Mouse (Mus musculus): Measurements from ENCODE around the gene Sppl2c.
A peak's percentile ranks its signal among the peaks of the same experiment; 100 is the strongest.

Gene Sppl2c

DNA sequence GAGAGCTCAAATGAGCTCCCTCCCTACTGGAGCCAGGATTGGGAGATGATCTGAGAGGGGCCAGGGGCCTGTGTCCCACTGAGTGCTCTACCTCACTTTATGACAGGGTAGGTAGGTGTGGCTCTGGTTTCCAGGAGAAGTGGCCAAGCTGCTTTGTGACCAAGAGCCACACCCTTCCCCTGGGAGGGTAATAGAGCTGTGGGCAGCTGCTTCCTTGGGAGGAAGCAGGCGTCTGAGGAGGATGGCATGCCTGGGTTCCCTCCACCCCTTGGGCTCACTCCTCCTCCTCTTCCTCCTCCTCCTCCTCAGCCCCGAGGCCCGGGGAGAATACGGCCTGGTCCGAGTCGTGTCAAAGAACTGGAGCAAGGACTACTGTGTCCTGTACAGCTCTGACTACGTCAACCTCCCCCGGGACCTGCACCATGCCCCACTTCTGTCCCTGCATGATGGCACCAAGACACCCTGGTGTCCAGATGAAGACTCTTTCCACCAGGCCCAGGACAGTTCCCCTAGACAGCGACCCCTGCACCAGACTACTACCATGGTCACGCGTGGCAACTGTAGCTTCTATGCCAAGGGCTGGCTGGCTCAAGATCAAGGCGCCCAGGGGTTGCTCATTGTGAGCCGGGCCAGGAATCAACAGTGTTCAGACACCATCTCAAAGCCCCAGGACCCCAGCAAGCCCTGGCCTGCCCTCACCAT lies at the start of gene Sppl2c:
TSS of gene Sppl2c (plus strand) at position 193 of the 702 bp plus-strand sequence.
- DNase-seq: no peak

DNA sequence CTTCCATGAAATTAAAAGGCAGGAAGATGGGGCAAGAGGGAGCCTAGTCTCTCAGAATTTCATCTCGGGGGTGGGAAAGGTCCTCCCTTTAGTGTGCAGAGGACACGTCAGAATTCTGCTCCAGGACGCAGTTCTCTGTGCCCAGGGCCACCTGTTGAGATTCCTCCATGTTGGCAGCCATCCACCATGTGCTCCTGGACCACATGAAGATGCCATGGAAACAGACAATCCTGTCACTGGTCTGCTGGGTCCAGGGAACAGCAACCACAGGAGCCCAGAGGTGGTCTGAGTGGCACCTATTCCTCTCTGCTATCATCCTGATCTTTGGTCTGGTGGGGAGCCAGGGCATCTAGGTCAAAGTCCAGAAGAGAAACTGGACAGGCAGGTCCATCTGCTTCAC lies 47.2 kb upstream of the Sppl2c start:
- DNase-seq: no peak

DNA sequence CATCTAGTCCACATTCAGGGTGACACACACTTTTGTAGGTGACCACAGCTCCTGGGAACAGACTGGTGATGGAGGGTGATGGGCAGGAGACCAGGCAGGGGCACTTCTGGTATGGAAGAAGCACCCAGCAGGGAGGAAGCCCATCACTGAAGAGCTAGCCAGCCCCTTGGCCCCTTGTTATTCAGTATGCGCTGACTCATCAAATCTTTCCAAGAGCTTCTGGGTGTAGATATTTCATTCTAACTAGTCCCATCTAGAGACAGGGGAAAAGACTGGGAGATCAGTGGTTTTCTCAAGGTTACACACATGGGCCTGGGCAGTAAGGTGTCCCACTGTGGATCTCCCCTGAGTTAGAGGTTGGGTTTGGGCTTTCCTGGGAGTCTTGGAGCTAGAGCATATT lies 41.2 kb upstream of the Sppl2c start:
- no peak for DNase-seq

DNA sequence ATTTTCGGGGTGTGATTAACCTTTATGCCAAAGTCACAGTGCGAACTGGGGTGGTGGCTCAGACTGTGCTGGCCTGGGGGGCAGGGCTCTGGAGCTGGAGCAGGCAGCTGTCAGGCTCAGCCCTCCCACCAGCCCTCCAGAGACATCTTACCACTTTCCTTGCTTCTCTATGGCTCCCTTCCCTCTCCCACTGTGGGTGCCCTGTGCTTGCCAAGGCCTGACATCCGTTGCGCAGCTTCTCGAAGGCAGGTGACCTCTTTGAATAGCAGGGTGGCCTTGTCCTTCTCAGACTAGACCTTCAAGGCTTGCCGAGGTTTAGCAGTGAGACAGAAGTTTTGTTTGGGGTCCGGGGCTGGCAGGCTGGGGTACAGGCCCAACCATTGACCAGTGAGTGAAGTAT lies 37.3 kb upstream of the Sppl2c start:
- DNase-seq: no peak

DNA sequence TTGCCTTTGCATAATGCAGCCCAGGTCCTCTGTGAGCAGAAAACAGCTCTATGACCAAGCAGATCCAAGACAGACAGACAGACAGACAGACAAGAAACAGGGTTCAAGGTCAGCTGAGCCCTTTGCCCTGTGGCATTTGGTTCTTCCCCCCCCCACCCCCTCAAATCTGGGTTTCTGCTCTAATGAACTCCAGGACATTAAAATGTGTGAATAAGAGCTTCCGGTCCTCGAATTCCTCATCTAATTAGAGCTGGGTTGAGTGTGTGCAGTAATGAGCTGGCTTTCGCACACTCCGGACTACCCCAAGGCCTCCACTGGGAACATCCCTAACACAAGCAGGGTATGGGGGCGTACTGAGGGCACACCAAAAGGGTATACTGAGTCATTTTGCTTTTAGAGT lies 35.2 kb upstream of the Sppl2c start:
- DNase-seq: no peak

DNA sequence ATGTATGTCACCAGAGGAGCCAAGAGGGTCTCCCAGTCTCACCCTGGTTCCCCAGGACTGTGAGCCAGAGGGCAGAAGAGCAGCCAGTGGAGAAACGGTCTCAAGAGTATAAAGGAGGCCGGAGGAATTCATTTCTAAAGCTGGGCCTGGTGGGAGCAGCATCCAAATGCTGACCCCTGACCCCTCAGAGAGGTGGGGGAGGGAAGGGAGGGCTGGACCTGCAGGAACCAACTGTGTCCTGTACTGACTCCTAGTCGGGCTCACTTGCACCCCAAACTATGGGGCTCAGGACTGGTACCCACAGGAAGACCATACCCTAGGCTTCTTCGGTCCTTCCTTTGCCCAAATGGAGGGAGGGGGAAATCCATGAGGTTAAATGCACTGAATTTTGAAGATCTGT lies 31.8 kb upstream of the Sppl2c start:
- no peak for DNase-seq

DNA sequence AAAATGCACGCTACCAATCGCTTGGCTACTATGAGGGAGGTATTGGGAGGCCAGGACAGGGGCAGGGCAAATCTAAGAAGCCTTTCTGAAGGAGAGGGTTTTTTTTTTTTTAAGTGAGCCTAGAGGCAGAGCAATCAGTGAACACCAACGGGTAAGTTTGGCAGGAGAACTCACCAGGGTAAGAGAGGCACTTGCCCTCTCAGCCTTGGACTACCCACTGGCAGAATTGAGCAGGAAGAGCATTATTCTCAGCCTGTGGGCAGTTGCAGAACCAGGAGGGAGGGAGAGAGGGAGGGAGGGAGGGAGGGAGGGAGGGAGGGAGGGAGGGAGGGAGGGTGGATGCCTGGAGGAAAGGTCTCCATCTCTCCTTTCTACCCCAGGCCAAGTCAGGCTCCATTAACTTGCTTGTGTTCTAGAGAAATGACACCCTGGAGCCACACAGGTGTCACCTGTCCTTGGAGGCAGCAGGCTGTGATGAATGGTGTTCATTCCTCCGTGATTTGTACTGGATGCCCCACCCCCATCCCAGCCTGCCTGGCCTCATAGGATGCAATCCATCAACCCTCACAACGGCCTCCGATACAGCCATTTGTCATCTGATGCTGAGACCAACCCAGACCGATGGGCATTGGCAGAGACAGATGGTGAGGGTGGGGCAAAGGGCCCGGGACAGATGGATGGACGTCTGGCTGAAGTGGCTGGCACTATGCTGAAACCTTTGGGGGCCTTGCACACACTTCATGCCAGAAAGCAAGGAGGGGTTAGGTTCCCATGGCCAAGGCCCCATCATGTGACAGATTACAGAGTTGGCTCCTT lies 31.1 kb upstream of the Sppl2c start:
- DNase-seq: no peak

DNA sequence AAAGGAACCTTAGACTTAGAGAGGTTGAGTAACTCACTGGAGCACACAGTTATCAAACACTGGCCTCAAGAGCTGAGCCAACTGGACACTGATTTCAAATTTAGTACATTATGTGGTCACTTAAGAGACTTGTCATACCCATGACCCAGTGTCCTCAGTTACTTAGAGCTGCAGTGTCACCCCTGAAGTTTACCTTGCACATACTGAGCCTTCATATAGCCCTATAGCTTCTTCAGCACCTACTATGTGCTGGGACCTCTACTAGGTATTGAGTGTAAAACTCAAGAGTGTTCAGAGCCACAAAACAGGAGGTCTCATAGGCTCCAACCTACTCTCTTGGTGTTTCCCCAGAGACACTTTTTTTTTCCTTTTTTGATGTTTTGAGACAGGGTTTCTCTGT lies 30.2 kb upstream of the Sppl2c start:
- no peak for DNase-seq

DNA sequence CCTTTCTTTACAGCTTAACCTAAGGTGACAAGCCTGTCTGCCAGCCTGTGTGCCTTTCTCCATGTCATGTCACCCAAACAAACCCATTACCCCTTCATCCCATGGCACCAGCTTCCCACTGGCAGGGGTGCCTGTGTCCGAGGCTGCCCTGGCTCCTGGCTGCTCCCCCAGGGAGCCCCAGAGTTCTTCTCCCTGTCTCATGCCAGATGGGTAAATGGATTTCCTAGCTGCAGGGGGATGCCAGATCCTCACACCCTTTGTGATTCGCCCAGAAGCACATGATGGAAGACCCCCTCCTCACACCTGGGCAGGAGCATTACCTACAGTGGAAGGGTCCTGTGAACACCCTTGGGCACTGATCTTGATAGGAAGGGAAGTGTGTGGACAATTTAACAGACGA lies 29.7 kb upstream of the Sppl2c start:
- DNase-seq: no peak

DNA sequence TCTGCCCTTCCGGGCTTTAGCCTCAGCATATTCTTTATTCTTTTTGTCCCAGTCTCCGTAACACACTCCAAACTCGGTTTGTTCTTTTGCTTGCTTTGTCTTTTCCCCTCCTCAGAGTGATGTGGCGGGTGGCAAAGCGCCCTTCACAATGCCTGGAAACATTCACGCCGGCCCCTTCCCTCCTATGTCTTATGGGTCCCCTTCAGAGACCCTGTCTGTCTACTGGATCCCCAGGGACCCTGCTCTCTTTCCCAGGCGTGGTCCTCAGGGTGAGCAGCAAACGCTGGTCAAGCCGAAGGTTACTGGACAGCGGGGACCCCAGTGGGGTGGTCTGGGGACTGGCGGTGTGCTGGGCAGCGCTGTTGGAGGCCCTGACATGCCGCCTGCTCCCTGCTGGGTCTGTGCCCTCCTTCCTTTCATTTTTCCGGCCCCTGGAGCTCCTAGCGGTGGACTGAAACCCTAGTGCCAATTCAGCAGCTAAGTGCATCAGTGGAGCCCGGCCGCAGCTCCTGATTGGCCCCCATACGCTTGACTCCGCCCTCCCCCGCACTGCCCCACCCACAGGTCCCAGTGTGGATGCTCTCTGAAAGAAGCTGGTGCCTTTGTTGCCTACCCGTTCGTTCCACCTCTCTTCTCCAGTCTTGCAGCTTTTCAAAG lies 28.4 kb upstream of the Sppl2c start:
- DNase-seq: peak; percentile 94

DNA sequence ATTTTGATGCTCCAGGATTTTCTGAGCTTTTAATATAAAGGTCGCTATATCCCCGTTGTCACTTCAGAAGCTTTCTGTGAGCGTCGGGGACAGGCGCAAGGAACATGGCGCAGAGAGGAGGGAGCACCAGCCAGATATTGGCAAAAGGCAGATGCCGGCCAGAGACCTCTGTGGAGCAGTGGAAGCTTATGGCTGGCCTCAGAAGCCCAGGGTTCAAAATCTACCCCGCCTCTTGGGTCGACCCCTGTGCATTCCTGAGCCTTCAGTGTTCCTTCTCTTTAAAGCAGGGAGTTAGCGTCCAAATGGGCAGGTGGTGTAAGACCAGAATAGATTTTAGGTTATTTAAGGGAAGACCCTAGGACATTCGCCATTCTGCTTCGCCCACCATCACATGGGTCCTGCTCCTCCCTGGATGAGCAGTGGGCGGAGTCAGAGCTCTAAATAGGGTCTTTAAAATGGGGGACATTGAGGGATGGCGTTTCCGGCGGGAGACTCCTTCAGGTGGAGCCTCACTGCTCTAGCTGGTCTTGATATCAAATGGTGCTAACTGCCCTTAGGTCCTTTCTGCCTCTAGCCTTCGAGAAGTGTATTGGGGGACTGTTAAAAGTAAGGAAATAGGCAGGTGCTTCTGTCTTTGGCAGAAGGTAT lies 27.7 kb upstream of the Sppl2c start:
- DNase-seq: no peak

DNA sequence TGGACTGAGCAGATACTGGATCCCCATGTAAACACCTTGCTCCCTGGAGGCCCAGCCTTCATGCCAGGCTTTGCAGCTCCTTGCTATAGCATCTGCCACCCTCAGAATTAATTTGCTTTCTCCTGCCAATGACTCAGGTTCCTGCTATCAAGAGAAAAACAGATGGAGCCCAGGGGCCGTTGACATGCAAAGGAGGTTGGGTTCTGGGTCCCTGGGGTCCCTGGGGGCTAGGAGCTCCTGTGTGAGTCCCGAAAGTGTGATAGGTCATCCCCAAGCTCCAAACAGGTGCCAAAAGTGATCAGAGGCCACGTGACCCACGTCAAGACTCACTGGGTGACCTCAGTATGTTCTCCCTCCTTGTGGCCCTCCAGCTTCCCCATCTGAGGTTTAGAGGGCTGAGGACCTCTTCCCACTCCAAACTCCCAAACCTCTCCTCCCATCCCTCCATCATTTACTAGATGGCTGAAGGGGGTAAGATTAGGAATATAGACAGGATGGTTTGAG lies 26.3 kb upstream of the Sppl2c start:
- DNase-seq: no peak

DNA sequence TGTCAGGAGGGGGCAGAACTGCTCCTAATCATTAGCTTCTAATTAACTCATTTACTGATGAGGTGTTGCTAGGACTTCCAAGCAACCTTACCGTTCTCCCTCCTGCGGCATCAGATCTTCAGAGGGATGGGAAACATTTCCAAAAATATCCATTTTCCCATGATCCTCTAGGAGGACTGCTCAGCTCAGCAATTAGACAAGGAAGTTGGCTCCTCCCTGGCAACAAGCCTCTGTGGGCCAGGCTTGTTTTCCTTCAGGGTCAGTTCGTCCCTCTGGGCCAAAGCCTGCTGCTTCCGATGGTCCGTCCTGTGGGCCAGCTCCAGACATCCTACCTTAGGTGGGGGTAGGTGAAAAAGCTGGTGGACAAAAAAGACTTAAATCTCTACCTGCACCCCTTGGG lies 25.0 kb upstream of the Sppl2c start:
- DNase-seq: no peak

DNA sequence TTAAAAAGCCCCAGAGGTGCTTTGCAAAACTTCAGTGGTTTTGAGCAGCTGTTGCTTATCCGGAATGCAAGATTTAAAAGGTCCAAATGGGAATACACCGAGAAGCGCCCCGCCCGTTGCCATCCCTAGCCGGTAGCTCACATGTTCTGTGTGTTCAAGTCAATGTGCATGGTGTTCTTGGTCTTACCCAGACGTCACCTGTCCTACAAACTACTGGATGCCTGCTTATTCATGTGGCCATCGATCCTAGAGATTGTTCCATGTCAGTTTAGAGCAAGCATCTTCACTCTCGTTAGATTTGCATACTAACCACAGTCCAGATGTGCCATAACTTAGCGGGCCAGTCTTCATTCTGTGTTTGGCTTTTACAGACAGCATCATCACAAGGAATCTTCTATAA lies 21.9 kb upstream of the Sppl2c start:
- DNase-seq: no peak

DNA sequence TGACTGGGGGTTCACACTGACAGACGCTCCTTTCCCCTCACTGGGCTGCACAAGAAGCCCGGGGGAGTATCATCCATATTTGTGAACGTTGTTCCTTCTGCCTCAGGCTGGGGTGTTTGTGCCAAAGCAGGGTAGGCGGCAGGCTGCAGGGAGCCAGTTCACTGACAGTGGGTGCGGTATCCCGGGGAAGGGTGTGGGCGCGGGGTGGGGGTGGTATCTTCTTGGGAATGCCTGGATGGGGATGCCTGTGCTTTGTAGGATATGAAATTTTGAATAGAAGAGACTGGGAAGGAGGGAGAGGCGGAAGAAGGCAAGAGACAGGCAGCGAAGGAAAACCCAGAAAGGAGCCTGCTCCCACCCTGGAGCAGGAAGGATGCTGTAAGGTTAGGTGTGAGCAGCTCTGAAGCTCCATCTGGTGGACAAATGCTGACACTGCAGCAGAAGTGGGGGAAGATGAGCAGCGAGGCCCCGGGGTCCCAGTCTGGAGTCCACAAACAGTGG lies 14.8 kb upstream of the Sppl2c start:
- no peak for DNase-seq

DNA sequence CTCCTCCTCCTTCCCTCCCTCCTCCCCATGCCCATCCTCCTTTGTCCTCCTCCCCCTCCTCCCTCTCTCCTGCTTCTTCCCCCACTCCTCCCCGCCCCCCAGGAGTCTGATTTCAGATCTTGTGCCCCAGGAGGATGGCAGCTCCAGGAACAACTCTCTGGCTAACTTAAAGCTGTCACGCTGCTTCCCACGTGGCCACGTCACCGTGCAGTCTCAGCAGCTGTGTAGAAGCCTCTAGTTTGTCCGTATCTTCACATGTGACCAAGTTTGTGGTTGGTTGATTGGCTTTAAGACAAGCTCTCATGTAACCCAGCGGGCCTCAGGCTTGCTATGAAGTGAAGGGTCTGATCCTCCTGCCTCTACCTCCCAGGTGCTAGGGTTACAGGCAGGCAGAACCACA lies 7.2 kb upstream of the Sppl2c start:
- no peak for DNase-seq

DNA sequence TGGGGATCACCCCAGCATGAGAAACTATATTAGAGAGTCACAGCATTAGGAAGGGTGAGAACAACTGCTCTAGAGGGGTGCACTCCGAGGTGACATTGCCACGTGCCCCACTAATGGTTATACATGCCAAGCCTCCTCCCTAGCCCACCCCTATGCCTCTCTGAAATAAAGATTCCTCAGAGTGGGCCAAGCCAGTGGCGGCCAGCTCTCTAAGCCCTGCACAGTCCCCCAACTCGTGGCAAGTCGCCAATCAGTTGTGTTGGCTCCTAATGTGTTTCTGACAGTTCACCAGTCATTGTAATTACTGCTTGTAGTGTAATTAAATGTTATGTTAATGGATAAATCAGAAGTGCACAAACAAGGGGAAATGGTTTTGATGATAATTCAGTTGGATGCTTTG lies 6.3 kb upstream of the Sppl2c start:
- no peak for DNase-seq

DNA sequence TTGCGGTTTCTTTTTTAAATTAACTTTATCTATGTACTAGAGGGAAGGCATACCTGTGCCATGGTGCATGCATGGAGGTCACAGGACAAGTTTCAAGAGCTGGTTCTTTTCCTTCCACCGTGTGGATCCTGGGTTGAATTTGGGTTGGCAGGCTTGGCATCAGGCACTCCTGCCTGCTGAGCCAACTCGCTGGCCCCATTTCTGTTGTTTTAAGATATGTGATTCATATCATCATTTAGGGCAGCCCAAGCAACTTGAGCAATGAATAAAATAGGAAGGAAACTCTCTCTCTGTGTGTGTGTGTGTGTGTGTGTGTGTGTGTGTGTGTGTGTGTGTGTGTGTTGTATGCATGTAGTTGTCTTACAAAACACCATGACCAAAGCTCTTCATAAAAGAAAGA lies 4.0 kb upstream of the Sppl2c start:
- no peak for DNase-seq

DNA sequence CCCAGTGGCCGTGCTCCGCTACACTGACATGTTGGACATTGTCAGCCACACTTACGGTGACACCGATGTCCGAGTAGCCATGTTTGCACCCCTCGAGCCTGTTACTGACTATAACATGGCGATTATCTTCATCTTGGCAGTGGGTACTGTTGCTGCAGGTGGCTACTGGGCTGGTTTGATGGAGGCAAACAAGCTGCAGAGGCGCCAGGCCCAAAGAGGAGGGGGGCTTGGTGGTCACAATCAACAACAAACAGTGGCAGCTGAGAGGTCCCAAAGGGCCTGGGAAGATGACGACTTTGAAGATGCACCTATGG lies 667 bp downstream of the Sppl2c start:
- no peak for DNase-seq

DNA sequence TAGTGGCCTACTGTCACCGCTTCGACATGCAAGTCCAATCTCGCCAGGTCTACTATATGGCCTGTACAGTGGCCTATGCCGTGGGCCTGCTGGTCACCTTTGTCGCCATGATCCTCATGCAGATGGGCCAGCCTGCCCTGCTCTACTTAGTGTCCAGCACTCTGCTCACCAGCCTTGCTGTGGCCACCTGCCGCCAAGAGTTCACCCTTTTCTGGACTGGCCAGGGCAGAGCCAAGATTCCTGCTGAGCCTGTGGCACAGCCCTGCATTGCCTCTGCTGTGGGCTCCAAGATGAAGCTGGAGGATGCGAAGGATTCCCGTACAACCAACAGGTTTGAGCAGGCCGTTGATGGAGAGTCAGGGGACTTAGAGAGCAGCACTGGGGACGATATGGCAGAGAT lies 1.6 kb downstream of the Sppl2c start:
- DNase-seq: no peak

DNA sequence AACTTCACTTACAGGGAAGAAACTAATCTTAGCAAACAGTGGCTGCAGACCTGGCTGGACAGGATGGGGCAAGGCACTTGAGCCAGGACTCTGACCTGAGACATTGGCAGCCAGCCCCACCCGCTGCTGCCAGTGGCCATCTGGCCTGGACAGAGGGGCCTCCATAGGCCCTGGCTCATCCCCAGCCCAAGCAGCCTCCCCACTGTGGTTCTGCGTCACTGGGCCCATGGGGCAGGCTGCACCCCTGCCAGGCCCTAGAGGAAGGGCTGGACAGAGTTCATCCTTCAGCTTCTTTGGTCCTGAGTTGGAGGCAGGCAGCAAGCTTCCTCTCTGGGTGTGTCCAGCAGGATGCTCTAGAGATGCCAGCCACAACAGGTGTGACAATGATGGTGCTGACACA lies 3.9 kb downstream of the Sppl2c start:
- DNase-seq: no peak

DNA sequence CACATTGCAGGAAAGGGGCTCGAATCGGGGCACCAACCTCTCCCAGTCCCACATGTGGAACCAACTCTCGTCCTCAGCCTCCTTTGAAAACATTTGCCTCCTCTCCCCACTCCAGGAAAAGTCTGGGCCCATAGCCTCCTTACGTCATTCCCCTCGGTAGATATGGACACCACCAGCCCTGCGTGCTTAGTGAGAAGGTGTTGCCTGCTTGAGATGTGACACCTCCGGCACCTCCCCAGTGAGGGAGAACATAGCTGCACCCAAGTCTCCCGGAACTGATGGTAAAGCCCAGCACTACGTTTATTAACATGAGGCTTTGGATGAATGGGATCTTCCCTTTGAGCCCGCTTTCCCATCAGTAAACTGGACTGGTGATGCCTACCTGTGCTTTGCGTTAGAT lies 9.3 kb downstream of the Sppl2c start:
- DNase-seq: no peak

DNA sequence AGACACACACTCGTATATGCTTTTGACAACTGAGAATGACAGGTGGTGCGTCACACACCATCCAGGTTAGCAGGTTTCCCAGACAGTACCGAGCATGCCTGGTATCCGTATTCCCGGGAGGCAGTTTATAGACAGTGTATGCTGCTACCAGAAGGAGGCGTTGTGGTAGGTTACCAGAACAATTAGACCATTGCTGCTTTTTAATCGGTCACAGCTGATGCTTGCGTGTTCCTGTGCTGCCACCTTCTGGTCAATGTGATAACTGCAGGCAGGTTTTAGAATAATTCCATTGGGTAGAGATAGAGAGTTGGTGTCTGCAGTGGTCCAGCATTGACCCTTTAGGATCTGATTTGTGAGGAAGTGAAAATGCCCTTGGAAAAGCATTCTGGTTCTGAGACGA lies 9.7 kb downstream of the Sppl2c start:
- DNase-seq: peak; percentile 95

Data from heart, adult 11 months (tissue).